Mouse (Mus musculus) CH12.LX (cell line): ENCODE measurements at regions not wholly inside any gene's neighbourhood (a gene's known extent, or its start where the extent isn't known, plus 50 kb on each side); places are given as distances from the start of the nearest gene placed in this dataset.

ENCODE experiments used
- CHD2 ChIP-seq: IDR thresholded peaks from 2 replicates; pipeline ENCODE4 v1.6.1; 2011; ENCODE audit warnings: low read length, improper control_type of control experiment
- CTCF ChIP-seq, 2 experiments: IDR thresholded peaks in 1 of 2; conservative IDR thresholded peaks in 1 of 2; 2 replicates each; pipeline ENCODE4 v1.5.1; 2011 to 2012; ENCODE audit warnings: low read depth in 2 of 2, low read length in 2 of 2, improper control_type of control experiment in 1 of 2, inconsistent platforms in 1 of 2, mild to moderate bottlenecking in 1 of 2, moderate library complexity in 1 of 2
- EP300 ChIP-seq: IDR thresholded peaks from 2 replicates; pipeline ENCODE4 v1.6.1; 2011; ENCODE audit warnings: low read length, improper control_type of control experiment
- MAZ ChIP-seq: IDR thresholded peaks from 2 replicates; pipeline ENCODE4 v1.6.1; 2012; ENCODE audit warnings: low read depth, mild to moderate bottlenecking, inconsistent platforms, low read length, improper control_type of control experiment, moderate library complexity
- POLR2A ChIP-seq: IDR thresholded peaks from 2 replicates; pipeline ENCODE4 v1.6.1; 2011; ENCODE audit warnings: low read depth, mild to moderate bottlenecking, improper control_type of control experiment, low read length
- ZC3H11A ChIP-seq: IDR thresholded peaks from 2 replicates; pipeline ENCODE4 v1.6.1; 2012; ENCODE audit warnings: low read depth, mild to moderate bottlenecking, inconsistent platforms, low read length, improper control_type of control experiment
- ZNF384 ChIP-seq: IDR thresholded peaks from 2 replicates; pipeline ENCODE4 v1.6.1; 2012; ENCODE audit warnings: low read depth, low read length, improper control_type of control experiment, inconsistent platforms

DNA sequence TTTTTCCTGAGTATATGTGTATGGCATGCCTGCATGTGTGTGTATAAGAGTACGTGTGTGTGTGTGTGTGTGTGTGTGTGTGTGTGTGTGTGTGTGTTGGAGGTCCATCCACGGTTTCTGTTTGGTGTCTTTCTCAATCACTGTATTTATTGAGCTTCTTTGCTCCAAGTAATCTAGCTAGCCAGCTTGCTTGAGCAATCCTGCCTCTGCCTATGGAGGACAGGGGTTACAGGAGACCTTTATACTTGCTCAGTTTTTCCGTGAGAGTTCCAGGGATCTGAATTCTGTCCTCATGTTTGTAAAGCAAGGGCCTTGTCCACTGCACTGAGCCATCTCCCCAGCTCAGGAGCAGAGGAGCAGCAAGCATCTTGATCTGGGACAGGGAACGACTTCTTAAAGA is 122.0 kb upstream of the A530016L24Rik start:
- TF ChIP-seq ZC3H11A (no peak), CTCF (conservative IDR thresholded peaks at IDR 0.05 in 1 of 2, IDR thresholded peaks at IDR 0.05 in 1 of 2; ENCODE audit: low read depth in 2 of 2, low read length in 2 of 2) (no peak), ZNF384 (no peak), EP300 (no peak), POLR2A (no peak), MAZ (no peak), CHD2 (no peak)
